Mouse (Mus musculus): ENCODE data around the gene Ttyh3.
A peak's percentile ranks its signal among the peaks of the same experiment; 100 is the strongest.
"Not testable (repeated sequence)": the region's sequence is repeated elsewhere in the genome, so short reads cannot be mapped to it uniquely, and the experiment has no call there.

Gene Ttyh3

GRCm38 (mm10) chr5:140648519-140649100, at the start of gene Ttyh3:
Gene Ttyh3 (minus strand): TSS chr5:140649031.
- peak in 1 of 2 experiments; percentile 58 for DNase-seq

- no peak for DNase-seq
These were observed 47.2 kb upstream of the Ttyh3 start for GRCm38 (mm10) chr5:140695987-140696386.

GRCm38 (mm10) chr5:140688434-140688833, 39.6 kb upstream of the Ttyh3 start:
- DNase-seq: peak in 1 of 2 experiments; percentile 17

GRCm38 (mm10) chr5:140684343-140685148, 35.7 kb upstream of the Ttyh3 start:
- DNase-seq: no peak

GRCm38 (mm10) chr5:140682113-140682512, 33.3 kb upstream of the Ttyh3 start:
- DNase-seq: no peak

GRCm38 (mm10) chr5:140680950-140681349, 32.1 kb upstream of the Ttyh3 start:
- no peak for DNase-seq

GRCm38 (mm10) chr5:140680051-140680450, 31.2 kb upstream of the Ttyh3 start:
- DNase-seq: no peak

- no peak for DNase-seq
These were observed 28.3 kb upstream of the Ttyh3 start for GRCm38 (mm10) chr5:140677137-140677536.

- DNase-seq: no peak
These were observed 26.8 kb upstream of the Ttyh3 start for GRCm38 (mm10) chr5:140675640-140676039.

- no peak for DNase-seq
These were observed 26.2 kb upstream of the Ttyh3 start for GRCm38 (mm10) chr5:140675079-140675478.

GRCm38 (mm10) chr5:140674036-140674435, 25.2 kb upstream of the Ttyh3 start:
- DNase-seq: no peak

GRCm38 (mm10) chr5:140672603-140673002, 23.8 kb upstream of the Ttyh3 start:
- not testable (repeated sequence) for DNase-seq

GRCm38 (mm10) chr5:140672115-140672514, 23.3 kb upstream of the Ttyh3 start:
- DNase-seq: no peak

GRCm38 (mm10) chr5:140663621-140664180, 14.9 kb upstream of the Ttyh3 start:
- peak; percentile 71 to 82 for DNase-seq

- peak in 1 of 2 experiments; percentile 23 for DNase-seq
These were observed 14.1 kb upstream of the Ttyh3 start for GRCm38 (mm10) chr5:140662741-140663592.

- DNase-seq: no peak
These were observed 13.2 kb upstream of the Ttyh3 start for GRCm38 (mm10) chr5:140661875-140662643.

- DNase-seq: no peak
These were observed 12.6 kb upstream of the Ttyh3 start for GRCm38 (mm10) chr5:140661427-140661826.

GRCm38 (mm10) chr5:140660398-140660797, 11.6 kb upstream of the Ttyh3 start:
- no peak for DNase-seq

GRCm38 (mm10) chr5:140659607-140660272, 10.9 kb upstream of the Ttyh3 start:
- DNase-seq: peak in 1 of 2 experiments; percentile 28

- DNase-seq: no peak
These were observed 5.4 kb upstream of the Ttyh3 start for GRCm38 (mm10) chr5:140654096-140654845.

- no peak for DNase-seq
These were observed 3.8 kb upstream of the Ttyh3 start for GRCm38 (mm10) chr5:140652587-140652986.

Measured in lung, adult 18-20 months (tissue).